Mouse (Mus musculus) heart, postnatal 0 days (tissue): ENCODE measurements around the gene St6galnac5.

Source experiments
- CTCF ChIP-seq: IDR thresholded peaks from 2 replicates; pipeline ENCODE4 v1.5.1; 2016; ENCODE audit warnings: antibody characterized with exemption, control low read depth, low read depth
- EP300 ChIP-seq: IDR thresholded peaks from 2 replicates; pipeline ENCODE4 v1.6.1; 2016; ENCODE audit warnings: antibody characterized with exemption, low read depth

- TF ChIP-seq CTCF: no peak
- TF ChIP-seq EP300: no peak
Measured at GRCm38 (mm10) chr3:152867654-152868525, 114.2 kb downstream of the St6galnac5 start.
